Mouse (Mus musculus) adrenal gland, adult (tissue): ENCODE measurements around the gene Nek2.
A peak's percentile ranks its signal among the peaks of the same experiment; 100 is the strongest.

Experiments used
- DNase-seq, 2 experiments: peaks; one replicate each; pipeline ENCODE4 v3.0.0; 2022 to 2023; ENCODE audit warnings: low spot score in 1 of 2; ENCODE audit not compliant: inconsistent age in 2 of 2

The Nek2 gene

DNA sequence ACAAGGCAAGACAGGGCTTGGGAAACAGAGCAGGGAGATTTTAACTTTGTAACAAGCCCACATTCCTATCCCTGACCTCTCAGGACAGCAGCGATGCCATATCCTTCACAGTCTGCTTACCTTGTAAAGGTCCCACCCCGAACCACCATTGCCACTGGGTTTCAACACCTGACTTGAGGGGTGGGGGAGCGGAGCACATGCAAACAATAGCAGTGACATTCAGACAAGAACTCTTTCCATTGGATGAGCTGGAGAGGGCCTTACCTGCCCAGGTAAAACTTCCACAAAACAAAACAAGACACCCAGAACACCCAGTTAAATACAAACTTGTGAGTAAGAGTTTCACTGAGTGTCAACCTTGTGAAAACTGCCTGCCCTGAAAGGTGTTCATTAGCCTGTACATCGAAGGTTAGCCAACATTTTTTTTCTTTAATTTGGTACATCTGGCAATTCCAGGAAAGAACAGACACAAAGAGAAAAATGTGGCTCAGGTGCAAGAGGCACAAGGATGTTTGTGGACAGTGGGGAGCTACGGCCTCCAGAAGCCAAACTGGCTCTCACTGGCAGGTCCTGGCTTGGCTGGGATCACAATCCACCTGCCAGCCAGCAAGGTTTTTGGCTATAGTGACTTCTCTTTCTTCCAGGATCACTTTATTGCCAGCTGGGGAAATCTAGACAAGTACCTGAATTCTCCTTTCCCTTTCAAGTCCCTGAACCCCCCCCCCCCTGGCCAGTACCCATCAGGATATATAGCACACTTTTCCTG, 35.8 kb downstream of the Nek2 start:
- no peak for DNase-seq

DNA sequence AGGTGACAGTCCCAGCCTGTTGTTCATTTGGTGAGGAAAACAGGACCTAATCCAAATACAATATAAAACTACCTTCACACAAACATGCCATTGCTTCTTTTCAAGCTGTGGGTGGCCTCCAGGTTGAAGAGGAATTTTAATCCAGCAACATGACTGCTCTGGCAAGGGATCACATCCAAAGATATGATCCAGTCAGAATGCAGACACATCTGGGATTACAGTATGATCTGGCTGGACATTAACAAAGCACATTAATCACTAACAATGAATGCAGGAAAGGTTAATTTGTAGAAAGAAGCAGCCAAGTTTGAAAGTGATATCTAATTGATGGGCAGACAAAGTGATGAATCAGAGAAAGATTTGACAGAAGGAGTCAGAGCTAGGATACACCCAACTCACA, 36.9 kb downstream of the Nek2 start:
- DNase-seq = no peak

DNA sequence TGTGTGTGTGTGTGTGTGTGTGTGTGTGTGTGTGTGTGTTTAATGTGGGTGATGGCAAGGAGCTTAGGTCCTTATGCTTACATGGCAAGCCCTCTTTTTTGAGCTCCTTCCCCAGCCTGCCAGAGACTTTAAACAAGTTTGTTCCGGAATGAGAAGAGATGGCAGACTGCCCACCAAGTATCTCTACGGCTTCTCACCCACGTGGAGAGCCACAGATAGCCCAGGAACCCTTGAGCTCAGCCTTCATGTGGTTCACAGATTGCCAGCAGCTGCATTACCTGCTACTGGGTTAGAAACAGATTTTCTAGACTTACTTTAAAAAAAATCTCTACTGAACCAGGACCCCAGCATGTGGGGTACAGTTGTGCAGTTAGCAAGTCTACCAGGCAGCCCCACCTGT, 38.6 kb downstream of the Nek2 start:
- DNase-seq = no peak

DNA sequence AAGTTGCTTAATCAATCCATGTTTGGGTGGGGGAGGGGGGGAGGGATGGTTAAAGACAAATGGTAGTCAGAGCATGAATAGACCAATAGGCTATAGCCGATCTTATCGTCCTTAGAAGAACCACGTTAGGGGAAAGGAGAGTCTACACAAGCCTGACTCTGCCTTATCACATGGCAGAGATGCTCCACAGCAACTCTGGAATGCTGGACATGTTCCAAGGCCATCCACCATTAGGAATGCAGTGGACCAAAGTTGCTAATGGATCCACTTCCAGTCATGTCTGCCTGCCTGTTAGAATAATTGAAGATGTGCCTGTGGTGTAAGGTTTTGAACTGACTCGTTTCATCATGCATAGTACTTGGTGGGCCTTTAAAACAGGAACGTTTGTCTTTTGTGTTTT, 40.0 kb downstream of the Nek2 start:
- peak; percentile 40 to 62 for DNase-seq

- DNase-seq = no peak
These were observed 42.7 kb downstream of the Nek2 start for GRCm38 (mm10) chr1:191863833-191864550.

- no peak for DNase-seq
These were observed 43.3 kb downstream of the Nek2 start for GRCm38 (mm10) chr1:191864551-191865027.

DNA sequence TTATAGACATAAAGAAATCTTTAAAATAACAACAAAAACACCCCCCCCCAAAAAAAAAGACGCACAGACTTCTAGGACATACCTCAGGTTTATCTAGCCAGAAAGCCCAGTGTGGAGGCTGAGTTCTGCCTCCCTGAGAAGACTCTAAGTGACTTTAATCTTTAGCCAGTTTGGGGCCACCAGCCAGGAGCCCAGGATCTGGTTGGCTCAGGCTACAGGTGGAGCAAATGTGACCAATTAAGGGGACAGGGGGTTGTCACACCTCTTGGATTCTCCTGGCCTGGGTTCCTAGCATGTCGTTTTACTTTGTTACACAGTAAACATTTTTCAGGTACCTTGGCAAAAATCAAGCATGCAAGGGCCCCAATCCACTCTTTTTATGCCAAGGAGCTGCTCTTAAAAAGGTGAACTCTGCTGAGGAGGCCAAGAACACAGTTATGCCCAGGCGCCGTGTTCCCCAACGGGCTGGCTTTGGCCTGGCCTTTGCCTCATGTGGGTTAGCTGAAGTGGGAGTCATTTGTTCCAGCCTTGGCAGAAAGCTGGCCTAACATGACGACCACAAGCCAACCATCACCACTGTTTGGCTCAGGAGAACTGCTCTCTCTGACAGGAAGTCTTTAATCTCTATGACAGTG, 50.9 kb downstream of the Nek2 start:
- no peak for DNase-seq

DNA sequence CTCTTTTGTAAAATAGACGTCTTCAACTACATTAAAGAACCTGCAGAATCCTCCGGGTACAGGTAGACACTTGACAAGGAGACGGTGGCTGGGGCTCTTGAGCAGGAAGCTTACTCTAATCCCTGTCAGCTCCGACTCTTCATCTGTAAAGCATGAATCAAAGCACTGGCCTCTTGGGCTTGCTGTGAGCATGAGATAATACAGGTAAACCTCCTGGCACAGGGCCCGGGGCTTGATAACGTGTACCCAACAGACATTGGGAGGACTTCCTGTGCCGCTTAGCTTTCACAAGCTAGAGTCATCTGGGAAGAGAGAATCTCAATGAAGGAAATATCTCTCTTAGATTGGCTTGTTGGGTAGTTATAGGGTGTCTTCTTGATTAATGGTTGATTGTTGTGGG, 53.8 kb downstream of the Nek2 start:
- no peak for DNase-seq

- DNase-seq = peak; percentile 23 to 68
These were observed 54.5 kb downstream of the Nek2 start for GRCm38 (mm10) chr1:191875683-191876305.

GRCm38 (mm10) chr1:191877681-191878080, 56.4 kb downstream of the Nek2 start:
- no peak for DNase-seq

GRCm38 (mm10) chr1:191878518-191878921, 57.3 kb downstream of the Nek2 start:
- no peak for DNase-seq

DNA sequence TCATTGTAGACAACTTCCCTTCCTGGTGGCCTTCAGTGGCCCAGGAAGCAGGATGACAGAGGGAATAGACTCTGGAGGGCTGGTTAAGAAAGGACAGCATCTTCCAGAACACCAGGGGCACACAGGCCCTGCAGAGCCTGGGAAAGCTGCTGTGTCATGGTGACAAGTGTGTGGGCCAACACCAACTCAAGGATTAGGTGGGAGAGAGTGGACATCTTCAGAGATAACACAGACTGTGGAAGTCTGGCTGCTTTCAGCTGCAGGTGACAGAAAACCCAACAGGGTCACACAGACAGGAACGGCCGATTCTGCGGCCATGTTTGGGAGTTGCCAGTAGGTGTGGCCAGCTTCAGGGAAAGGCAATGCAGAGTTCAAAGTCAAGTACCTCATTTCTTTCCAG, 59.0 kb downstream of the Nek2 start:
- no peak for DNase-seq

GRCm38 (mm10) chr1:191880921-191881609, 59.8 kb downstream of the Nek2 start:
- no peak for DNase-seq

- no peak for DNase-seq
These were observed 60.4 kb downstream of the Nek2 start for GRCm38 (mm10) chr1:191881663-191882062.
